Mouse (Mus musculus) left cerebral cortex, adult 9 months (tissue): ENCODE measurements around the gene Olfr775.

ENCODE experiments used
- DNase-seq, 2 experiments: peaks; one replicate each; pipeline ENCODE4 v3.0.0; 2022; ENCODE audit warnings: low spot score in 2 of 2

Olfr775 gene

DNA sequence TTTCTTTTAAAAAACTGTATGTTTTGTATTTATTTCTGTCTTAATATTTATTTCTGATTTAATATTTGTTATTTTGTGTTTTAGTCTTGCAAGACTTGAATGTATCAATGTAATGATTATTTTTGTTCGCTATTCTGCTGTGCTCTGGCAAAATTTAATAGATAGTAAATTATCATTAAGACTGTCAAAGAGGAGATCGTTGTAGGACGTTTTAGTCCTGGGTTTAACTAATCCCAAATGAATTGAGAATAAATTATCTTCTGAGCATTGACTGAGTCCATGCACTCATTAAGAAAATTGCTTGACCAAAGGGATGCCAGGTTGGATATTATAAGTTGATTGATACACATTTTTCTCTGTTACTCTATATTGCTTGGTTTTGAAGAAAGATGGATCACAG lies at the start of gene Olfr775:
Gene Olfr775, plus strand, starts transcription at position 301 of the 400 bp plus-strand sequence.
- DNase-seq = no peak

DNA sequence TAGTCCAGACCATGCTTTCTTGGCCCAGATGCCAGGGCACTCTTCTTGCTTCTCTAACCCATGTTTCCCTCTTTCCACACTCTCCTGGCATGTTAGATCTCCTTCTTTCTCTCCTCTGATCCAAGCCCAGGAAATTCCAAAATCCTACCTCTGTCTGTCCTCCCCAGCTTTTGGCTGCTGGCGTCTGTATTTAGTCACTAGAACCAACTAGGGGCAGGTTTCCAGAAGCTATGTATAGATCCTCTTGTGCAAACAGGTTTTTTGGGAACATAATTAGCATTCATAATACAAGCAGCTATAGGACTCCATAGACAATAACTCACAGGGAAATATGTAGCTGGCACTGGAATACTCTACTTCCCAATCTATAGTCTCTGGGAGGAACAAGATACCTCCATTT lies 17.5 kb upstream of the Olfr775 start:
- DNase-seq = peak in 1 of 2 experiments; percentile 7

DNA sequence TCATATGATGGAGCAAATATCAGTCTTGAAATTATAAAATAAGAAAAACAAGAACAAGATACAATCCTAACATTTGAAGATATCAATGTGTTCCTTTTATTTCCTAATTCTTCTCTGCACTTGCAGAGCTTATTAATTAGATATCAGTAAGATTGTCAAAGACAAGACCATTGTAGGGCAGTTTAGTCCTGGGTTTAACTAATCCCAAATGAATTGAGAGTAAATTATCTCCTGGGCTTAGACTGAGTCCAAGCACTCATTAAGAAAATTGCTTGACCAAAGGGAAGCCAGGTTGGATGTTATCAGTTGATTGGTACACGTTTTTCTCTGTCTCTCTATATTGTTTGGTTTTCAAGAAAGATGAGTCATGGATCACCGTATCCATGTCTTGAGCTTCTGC lies 12.3 kb upstream of the Olfr775 start, which contains the start of gene Olfr774:
Gene Olfr774, plus strand, starts transcription at position 301 of the 400 bp plus-strand sequence.
- DNase-seq = no peak

DNA sequence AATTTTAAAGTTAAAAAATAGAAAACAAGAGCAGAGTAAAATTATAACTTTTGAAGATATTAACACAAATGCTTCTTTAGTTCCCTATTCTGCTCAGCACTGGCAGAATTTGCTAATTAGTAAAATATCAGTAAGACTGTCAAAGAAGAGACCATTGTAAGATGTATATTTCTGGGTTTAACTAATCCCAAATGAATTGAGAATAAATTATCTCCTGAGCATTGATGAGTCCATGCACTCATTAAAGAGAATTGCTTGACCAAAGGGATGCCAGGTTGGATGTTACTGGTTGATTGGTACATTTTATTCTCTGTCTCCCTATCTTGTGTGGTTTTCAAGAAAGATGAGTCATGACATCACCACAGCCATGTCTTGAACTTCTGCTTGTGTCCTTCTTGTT lies 10.6 kb downstream of the Olfr775 start, which contains the start of gene Olfr776:
Gene Olfr776, plus strand, starts transcription at position 301 of the 400 bp plus-strand sequence.
- DNase-seq = no peak

DNA sequence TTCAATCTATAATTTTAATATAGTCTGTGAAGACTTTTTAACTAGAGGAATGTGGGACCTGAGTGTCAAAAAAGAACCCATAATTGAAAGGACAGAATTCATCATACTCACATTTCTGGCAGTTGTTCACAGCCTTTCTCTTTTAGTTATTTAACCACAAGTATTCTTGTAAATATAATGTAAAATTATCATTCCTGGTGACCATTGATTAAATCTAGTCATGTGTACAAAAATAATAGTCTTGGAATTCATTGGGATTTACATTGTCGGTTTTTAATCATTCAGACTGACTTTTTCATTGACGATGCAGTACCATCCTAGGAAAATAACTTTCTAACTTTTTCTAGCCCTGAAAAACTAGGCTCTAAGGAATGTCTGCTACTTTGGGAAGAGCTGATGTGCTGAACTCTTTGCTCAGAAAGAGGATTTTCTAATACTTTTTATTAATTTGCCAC lies 22.9 kb downstream of the Olfr775 start, which contains the start of gene Olfr777:
Gene Olfr777, minus strand, starts transcription at position 405 of the 455 bp plus-strand sequence.
- DNase-seq = no peak
